ENCODE assay signal across 8 mouse cellular contexts in genomic region chr8:119781086-119781840, GRCm38 (mm10). TPM values are rescaled to one million over a fixed set of nuclear protein-coding genes. Genes with fewer than 3 reads are reported as not detected.
DNase-seq lines count a peak whose midpoint lies in the region; ATAC-seq and TF ChIP-seq lines count a peak whose summit lies in the region.
"Had no signal": no experiment of that assay in that cellular context is flagged by ENCODE, and none has a peak within 500 bp of the region (broad histone marks: within the 10 kb centered on the region; RNA-seq: fewer than 3 reads in every experiment).

No protein-coding gene starts in this region.

- H3K27ac ChIP-seq in midbrain, embryonic 12.5 days (replicated peaks) = no peak overlapping the region
- H3K27ac ChIP-seq in midbrain, embryonic 15.5 days = no peak overlapping the region
- H3K27ac ChIP-seq in kidney, adult 2 months (ENCODE audit: insufficient read depth, low read depth, low read length) = no peak overlapping the region

- no peaks in the 10 kb centered on the region for H3K36me3 ChIP-seq in midbrain, embryonic 12.5 days
- H3K36me3 ChIP-seq in midbrain, embryonic 15.5 days (replicated peaks) = no peaks in the 10 kb centered on the region
- H3K36me3 ChIP-seq in kidney, adult 2 months (ENCODE audit: control insufficient read depth, insufficient read depth, low read length) = no peaks in the 10 kb centered on the region
- H3K36me3 ChIP-seq: heart, embryonic 12.5 days had no signal

- H3K4me2 ChIP-seq in midbrain, embryonic 12.5 days (replicated peaks) = no peak overlapping the region
- no peak overlapping the region for H3K4me2 ChIP-seq in midbrain, embryonic 15.5 days
- H3K4me2 ChIP-seq: heart, embryonic 12.5 days had no signal

- peak; percentile 50 for DNase-seq in MN1 (ENCODE audit: low spot score)
- peak; percentile 28 for DNase-seq in kidney, adult 2 months
- DNase-seq in natural killer cell, adult 2 months (ENCODE audit: low spot score in 2 of 2) = peak; percentile 65 to 74
- DNase-seq in layer of hippocampus, adult 9-11 months = no peak
- no peak for DNase-seq in right cerebral cortex, postnatal 4 days

- H3K9me3 ChIP-seq in midbrain, embryonic 12.5 days = no peaks in the 10 kb centered on the region
- H3K9me3 ChIP-seq in midbrain, embryonic 15.5 days = no peaks in the 10 kb centered on the region
- H3K9me3 ChIP-seq: heart, embryonic 12.5 days had no signal

- H3K27me3 ChIP-seq in midbrain, embryonic 12.5 days = 0 out of 2 replicates have a peak, but pooled peaks cover 9% of the 10 kb centered on the region
- no peaks in the 10 kb centered on the region for H3K27me3 ChIP-seq in midbrain, embryonic 15.5 days (replicated peaks)
- no peaks in the 10 kb centered on the region for H3K27me3 ChIP-seq in kidney, adult 2 months (replicated peaks; ENCODE audit: control insufficient read depth, insufficient read depth, low read length)

- 75% methylated on average over 4 of the region's 4 CpGs for WGBS in midbrain, embryonic 12.5 days
- 75% methylated on average over 4 of the region's 4 CpGs for WGBS in midbrain, embryonic 15.5 days
- WGBS in kidney, adult 2 months = 75% methylated on average over 4 of the region's 4 CpGs

- TF ChIP-seq POLR2A in kidney, adult 2 months (IDR thresholded peaks at IDR 0.05; ENCODE audit: low read depth, low read length) = no peak

- ATAC-seq in midbrain, embryonic 12.5 days (ENCODE audit: low FRiP score, low read depth) = no peak
- no peak for ATAC-seq in midbrain, embryonic 15.5 days (replicated peaks)

- H3K9ac ChIP-seq in midbrain, embryonic 12.5 days (replicated peaks) = 0 out of 2 replicates have a peak overlapping the region, but pooled peaks have one; percentile 24
- H3K9ac ChIP-seq in midbrain, embryonic 15.5 days = no peak overlapping the region
- H3K9ac ChIP-seq: heart, embryonic 12.5 days had no signal

- H3K4me3 ChIP-seq in midbrain, embryonic 12.5 days = no peak overlapping the region
- no peak overlapping the region for H3K4me3 ChIP-seq in midbrain, embryonic 15.5 days
- no peak overlapping the region for H3K4me3 ChIP-seq in kidney, adult 2 months (ENCODE audit: insufficient read depth, low read depth, low read length)
- H3K4me3 ChIP-seq: heart, embryonic 12.5 days had no signal

- TF ChIP-seq CTCF in kidney, adult 2 months (conservative IDR thresholded peaks at IDR 0.05; ENCODE audit: insufficient read depth, insufficient read length, low read depth, low read length) = no peak

- peaks cover 39% of the 10 kb centered on the region for H3K4me1 ChIP-seq in midbrain, embryonic 12.5 days
- H3K4me1 ChIP-seq in midbrain, embryonic 15.5 days = peaks cover 25% of the 10 kb centered on the region
- H3K4me1 ChIP-seq in kidney, adult 2 months (ENCODE audit: control insufficient read depth, insufficient read depth, low read length) = peaks cover 7% of the 10 kb centered on the region; the same call in 1 of the 2 replicates

RNA-seq across cellular contexts. Expression of gene Tldc1, which starts 3.0 kb away (rescaled TPM):
- polyA plus RNA-seq in midbrain, embryonic 12.5 days (2016; fragmentation: Nextera tagmentation; extraction: Ambion mirVana) = 10.3 and 13.3 TPM in 2 replicates
- 11.4 and 11.8 TPM in 2 replicates for polyA plus RNA-seq in midbrain, embryonic 15.5 days (2015; fragmentation: Nextera tagmentation; extraction: Ambion mirVana)
- polyA plus RNA-seq in kidney, adult 2 months (2012; rRNA removed) = 11.6 and 12.6 TPM in 2 replicates

RNA-seq across cellular contexts. Expression of gene Cotl1, which starts 59.1 kb away (rescaled TPM):
- polyA plus RNA-seq in midbrain, embryonic 12.5 days (2016; fragmentation: Nextera tagmentation; extraction: Ambion mirVana) = 93.4 and 131 TPM in 2 replicates
- polyA plus RNA-seq in midbrain, embryonic 15.5 days (2015; fragmentation: Nextera tagmentation; extraction: Ambion mirVana) = 123 and 134 TPM in 2 replicates
- polyA plus RNA-seq in kidney, adult 2 months (2012; rRNA removed) = 427 and 463 TPM in 2 replicates

Comparison
In these comparisons a context has a peak if more than half of its experiments do, and no peak if none do; other contexts are left out.
1. DNase-seq: peak in MN1 (single experiment), kidney, adult 2 months (single experiment) and natural killer cell, adult 2 months (2 of 2); none in layer of hippocampus, adult 9-11 months (single experiment) and right cerebral cortex, postnatal 4 days (single experiment).